Mouse (Mus musculus) liver (tissue): Measurements from ENCODE around the gene Gm4301.
"Not testable (repeated sequence)": the region's sequence is repeated elsewhere in the genome, so short reads cannot be mapped to it uniquely, and the experiment has no call there.

Experiments
- DNase-seq: peaks from one replicate; pipeline ENCODE4 v3.0.0-alpha.2; 2020; ENCODE audit warnings: mixed read lengths

The Gm4301 gene

GRCm38 (mm10) chr10:100335376-100335775 lies at the start of gene Gm4301:
TSS of gene Gm4301 (plus strand) at chr10:100335676.
- DNase-seq, result not testable (repeated sequence)

GRCm38 (mm10) chr10:100296105-100296504 lies 39.4 kb upstream of the Gm4301 start:
- DNase-seq, result no peak

GRCm38 (mm10) chr10:100300106-100300505 lies 35.4 kb upstream of the Gm4301 start:
- not testable (repeated sequence) for DNase-seq

GRCm38 (mm10) chr10:100340536-100340935 lies 5.1 kb downstream of the Gm4301 start, which contains the start of gene Gm4302:
TSS of gene Gm4302 (plus strand) at chr10:100340836.
- not testable (repeated sequence) for DNase-seq

- DNase-seq, result not testable (repeated sequence)
These were observed 10.2 kb downstream of the Gm4301 start, which contains the start of gene Gm4303 for GRCm38 (mm10) chr10:100345672-100346071. TSS of gene Gm4303 (plus strand) at chr10:100345972.

- DNase-seq, result not testable (repeated sequence)
These were observed 15.3 kb downstream of the Gm4301 start, which contains the start of gene Gm4305 for GRCm38 (mm10) chr10:100350793-100351192. TSS of gene Gm4305 (plus strand) at chr10:100351093.

GRCm38 (mm10) chr10:100356841-100357240 lies 21.4 kb downstream of the Gm4301 start:
- DNase-seq, result not testable (repeated sequence)

- DNase-seq, result not testable (repeated sequence)
These were observed 25.6 kb downstream of the Gm4301 start, which contains the start of gene Gm4307 for GRCm38 (mm10) chr10:100361038-100361437. TSS of gene Gm4307 (plus strand) at chr10:100361338.

GRCm38 (mm10) chr10:100382460-100382859 lies 47.0 kb downstream of the Gm4301 start, which contains the start of gene Gm4312:
TSS of gene Gm4312 (minus strand) at chr10:100382560.
- not testable (repeated sequence) for DNase-seq
